Mouse (Mus musculus): ENCODE measurements around the gene Parl. TPM values are rescaled to one million over a fixed set of nuclear protein-coding genes. Genes with fewer than 3 reads are reported as not detected.

The Parl gene
- 10 to 100 TPM; 85.2 to 87.5 TPM for total RNA-seq (2021)

DNA sequence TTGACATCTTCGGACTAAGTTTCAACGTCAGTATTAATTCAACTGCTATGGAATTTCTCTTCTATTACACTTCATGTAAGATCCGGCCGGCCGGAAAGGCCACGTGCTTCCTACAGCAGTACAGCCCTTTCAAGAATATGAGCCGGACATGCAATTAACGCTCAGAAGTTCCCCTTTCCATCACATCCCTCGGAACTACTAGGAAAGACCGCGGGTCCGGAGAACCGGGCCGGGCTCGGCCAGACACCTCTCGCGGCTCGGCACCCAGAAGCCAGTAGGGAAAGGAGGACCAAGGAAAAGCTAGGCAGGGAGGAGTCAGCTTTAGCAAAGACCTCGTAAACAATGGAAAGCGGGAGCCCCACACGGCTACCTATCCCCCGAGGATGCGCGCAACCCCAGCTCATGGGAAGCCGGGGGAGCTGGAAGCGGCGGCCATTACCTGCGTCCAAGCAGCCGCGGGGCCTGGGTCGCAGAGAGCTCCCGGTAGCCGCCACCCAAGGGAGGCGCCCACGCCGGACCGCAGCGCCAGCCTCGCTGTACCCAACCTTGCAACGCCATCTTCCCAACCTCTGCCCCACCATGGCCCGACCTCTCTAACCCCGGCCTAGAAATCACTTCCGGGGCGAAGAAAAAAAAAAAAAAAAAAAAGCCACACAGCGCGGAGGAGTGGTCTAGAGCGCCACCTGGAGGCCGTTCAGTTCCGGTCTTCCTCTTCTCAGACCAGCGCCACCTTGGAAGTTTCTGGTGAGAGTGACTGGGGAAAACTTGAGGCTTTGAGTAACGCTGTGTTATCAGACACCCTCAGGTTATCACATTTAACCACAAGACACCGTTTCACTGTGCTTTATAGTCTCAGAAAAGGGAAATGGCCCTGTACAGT lies at the start of gene Parl:
Parl (minus strand) TSS at position 618 of the 880 bp plus-strand sequence.
- intact Hi-C loops (cut with DNase I): loop anchor here (1.0 to 10.0 kb wide), 4 partner anchors 89 to 577 kb away; partner anchors contain the start of gene Abcc5
- DNase-seq: peak; percentile 81 to 87

DNA sequence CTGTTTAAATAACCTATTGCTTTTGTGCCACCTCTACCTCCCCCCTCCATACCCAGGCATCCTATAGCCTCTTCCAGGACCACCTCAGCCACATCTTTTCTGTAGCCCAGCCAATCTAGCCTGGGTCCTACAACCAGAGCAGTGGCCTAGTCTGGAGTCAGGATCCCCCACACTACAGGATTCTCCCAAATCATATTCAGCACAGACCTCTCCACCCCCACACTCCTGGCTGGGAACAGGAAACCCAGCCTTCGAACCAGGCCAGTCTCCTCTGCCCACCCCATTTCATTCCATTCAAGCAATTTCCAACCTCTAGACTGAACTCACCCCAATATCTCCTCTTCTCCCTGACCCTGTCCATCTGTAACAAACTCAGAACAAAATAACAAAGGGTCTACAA lies 43.3 kb upstream of the Parl start:
- DNase-seq: no peak
- intact Hi-C loops (cut with DNase I): no loop called here

- DNase-seq: no peak
- intact Hi-C loops (cut with DNase I): no loop called here
These were observed 36.4 kb upstream of the Parl start for GRCm38 (mm10) chr16:20338616-20339015.

DNA sequence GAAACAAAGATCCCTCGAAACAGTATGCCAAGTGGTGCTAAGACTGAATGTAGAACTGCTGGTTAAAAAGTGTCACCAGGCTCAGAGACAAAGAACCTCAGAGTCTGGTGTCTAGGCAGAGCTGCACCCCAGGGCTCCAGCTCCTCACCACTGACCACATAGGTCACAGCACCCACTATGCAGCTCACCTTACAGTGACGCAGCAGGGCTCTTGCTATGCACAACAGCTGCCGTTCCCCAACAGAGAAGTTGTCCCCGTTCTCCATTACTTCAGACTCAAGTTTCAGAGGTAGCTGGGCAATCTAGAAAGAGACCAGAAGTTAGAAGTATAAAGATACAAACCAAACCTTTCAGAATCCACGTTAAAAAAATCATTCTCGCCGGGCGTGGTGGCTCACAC lies 32.7 kb upstream of the Parl start:
- no peak for DNase-seq
- intact Hi-C loops (cut with DNase I): no loop called here

DNA sequence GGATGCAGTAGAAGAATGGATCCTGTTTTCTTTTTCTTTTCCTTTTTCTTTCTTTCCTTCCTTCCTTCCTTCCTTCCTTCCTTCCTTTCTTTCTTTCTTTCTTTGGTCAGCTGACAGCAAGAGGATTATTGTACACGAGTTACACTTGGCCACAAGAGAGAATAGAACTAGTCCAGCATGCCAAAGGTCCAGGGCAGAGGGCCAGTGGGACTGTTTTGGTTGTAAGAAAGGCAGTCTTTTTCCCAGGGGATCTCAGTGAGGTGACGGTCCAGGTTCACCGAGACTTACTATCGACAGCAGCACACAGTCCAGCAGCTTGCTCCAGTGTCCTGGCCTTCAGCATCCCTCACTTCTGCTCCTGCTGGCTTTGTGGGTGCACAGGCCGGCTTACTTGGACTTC lies 26.1 kb upstream of the Parl start:
- intact Hi-C loops (cut with DNase I): no loop called here
- DNase-seq: no peak

- DNase-seq: no peak
- intact Hi-C loops (cut with DNase I): no loop called here
These were observed 23.1 kb upstream of the Parl start, which contains the start of gene Cyp2ab1 for GRCm38 (mm10) chr16:20325286-20325685. Gene Cyp2ab1, minus strand, starts transcription at chr16:20325404.

DNA sequence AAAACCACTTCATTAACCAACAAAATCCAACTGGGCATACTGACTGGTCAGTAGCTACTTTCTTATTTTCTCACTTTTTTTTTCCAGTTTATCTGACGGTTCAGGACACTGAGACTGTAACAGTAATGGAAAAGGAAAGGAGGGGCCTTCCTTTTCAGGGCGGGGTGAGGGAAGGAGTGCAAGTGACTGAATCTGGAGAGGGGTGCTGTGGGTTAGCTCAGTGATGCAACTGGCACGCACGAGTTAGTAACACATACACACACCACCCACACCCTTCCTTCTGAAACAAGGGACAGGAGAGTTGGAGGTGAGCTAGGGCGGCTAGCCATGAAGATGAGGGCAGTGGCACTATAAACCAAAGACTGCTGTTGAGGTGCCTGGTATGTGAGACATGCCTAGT lies 21.7 kb upstream of the Parl start:
- no peak for DNase-seq
- intact Hi-C loops (cut with DNase I): no loop called here

DNA sequence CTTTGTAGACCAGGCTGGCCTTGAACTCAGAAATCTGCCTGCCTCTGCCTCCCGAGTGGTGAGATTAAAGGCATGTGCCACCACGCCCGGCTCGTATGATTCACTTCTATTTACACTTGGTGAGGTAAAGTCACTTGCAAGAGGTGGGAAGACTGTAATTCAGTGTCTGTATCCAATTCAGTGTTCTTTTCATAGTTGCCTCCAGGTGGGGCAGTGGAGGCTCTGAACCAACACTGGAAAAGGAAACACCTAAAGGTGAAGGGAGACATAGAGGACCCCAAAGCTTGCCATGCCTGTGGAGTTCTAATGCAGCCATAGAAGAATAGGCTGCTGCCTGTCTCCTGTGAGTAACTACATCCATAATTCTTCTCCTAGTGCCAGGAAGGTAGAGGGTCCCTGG lies 20.1 kb upstream of the Parl start:
- intact Hi-C loops (cut with DNase I): no loop called here

DNA sequence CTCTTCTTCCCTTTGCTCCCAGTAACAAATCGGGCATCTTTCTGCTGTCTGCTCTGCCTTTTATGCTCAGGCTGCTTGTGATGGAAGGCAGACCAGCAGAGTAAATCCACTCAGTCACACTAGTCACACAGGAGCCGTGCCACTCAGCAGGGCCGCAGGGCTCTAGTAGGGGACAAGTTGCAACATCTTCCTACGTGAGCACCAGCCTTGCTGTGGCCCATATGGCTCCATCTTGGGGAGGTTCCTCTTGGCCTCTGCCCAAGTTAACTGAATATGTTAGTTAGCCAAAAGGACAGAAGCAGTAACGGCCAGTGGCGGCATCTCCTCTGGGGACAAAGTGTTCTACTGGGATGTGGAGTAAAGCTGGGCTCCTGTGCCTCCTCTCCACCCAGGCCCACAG lies 14.6 kb upstream of the Parl start:
- intact Hi-C loops (cut with DNase I): no loop called here
- DNase-seq: no peak

More for the DNA sequence above, 20.1 kb upstream of the Parl start:
- DNase-seq: no peak

- DNase-seq: no peak
- intact Hi-C loops (cut with DNase I): no loop called here
These were observed 13.1 kb upstream of the Parl start for GRCm38 (mm10) chr16:20315266-20315665.

DNA sequence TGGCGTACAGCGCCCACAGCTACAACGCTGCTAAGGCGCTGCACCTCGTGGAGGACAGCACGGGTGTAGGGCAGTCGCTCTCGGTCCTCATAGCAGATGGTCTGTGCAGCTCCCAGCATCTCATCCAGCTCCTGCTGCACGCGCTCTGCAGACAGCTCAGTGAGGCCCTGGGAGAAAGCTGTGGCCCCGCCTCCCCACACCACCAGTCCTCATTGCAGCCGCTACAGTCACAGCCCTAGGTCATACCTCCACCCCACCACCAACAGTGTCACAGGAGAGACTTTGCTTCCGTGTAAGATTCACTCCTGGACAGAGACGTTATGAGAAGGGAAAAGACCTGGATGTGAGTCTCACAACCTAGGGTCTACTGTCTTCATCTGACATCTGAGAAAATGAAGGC lies 10.1 kb upstream of the Parl start:
- DNase-seq: no peak
- intact Hi-C loops (cut with DNase I): no loop called here

GRCm38 (mm10) chr16:20300076-20300475 lies 2.1 kb downstream of the Parl start:
- intact Hi-C loops (cut with DNase I): loop anchor here (5.0 to 10.0 kb wide), 3 partner anchors 127 to 575 kb away; partner anchors contain the start of gene Abcc5

GRCm38 (mm10) chr16:20280238-20280637 lies 21.9 kb downstream of the Parl start:
- intact Hi-C loops (cut with DNase I): no loop called here
- DNase-seq: no peak

More at GRCm38 (mm10) chr16:20300076-20300475, 2.1 kb downstream of the Parl start:
- no peak for DNase-seq

GRCm38 (mm10) chr16:20279395-20279794 lies 22.8 kb downstream of the Parl start:
- DNase-seq: no peak
- intact Hi-C loops (cut with DNase I): no loop called here

- intact Hi-C loops (cut with DNase I): no loop called here
- no peak for DNase-seq
These were observed 29.2 kb downstream of the Parl start for GRCm38 (mm10) chr16:20272994-20273393.

GRCm38 (mm10) chr16:20271339-20271738 lies 30.8 kb downstream of the Parl start:
- intact Hi-C loops (cut with DNase I): no loop called here
- no peak for DNase-seq

DNA sequence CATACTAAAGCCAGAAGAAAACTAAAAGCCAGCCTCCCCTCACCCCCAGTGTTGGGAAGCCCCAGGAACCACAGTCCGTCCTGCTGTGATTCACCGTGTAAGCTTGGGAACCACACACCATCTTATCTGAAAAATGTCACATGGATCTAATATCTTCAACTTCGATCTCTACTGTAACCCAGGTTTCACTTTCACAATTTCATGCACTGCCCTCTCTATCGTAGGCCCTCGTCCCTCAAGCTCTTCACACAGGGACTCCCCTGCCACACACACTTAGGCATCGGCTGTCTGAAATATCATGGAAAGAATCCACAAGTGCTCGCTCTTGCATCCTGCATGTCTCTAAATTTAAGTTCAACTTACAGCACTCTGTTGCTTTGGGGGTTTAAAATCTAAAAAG lies 37.1 kb downstream of the Parl start:
- intact Hi-C loops (cut with DNase I): no loop called here
- no peak for DNase-seq

DNA sequence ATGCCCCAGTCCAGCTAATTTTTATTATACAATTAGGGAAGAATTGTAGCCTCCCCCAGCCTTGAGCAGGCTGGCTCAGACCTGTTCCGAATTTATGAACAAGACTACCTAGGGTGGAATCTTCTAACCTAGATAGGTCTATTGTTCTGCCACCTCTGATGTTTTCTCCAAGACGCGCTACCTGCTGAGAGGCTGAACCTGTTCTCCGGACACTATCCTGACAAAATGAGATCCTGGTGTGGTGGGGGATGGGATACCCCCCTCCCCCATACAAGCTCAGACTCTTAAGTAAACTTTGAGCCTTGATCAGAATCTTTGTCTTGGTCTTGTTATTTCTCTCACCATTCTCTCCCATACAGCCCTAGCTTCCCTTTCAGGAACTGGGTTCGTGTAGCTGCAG lies 44.3 kb downstream of the Parl start:
- no peak for DNase-seq
- intact Hi-C loops (cut with DNase I): no loop called here

DNA sequence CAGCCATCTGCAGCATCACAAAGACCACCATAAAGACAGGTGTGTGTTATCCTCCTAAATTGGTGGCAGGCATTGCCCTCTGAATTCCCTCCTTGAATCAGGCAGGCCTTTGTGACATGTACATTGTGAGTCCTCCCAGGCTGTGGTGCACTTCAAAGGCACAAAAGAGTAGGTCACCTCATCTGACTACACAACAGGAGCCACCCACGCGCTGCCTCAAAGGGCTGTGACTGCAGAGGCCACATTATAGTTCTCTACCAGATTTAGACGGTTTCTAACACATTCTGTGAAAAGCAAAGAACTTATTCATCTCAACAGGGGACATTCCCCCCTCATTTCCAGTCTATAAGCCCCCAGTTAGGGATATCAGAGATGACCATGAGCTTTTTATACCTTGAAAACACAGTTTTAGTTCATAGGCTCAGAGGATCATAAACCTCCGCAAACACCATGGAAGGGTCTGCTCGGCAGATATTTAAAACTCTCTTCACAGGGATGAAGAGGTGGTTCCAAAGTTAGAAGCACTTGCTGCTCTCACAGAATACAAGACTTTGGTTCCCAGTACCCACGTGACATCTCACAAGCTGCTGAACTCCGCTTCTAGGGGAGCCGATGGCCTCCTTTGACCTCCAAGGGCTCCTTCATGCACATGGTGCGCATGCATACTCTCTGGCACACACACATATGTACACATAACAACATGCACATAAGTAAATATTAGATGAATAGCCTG lies 53.6 kb downstream of the Parl start:
- DNase-seq: no peak
- intact Hi-C loops (cut with DNase I): no loop called here

GRCm38 (mm10) chr16:20247103-20247502 lies 55.1 kb downstream of the Parl start:
- DNase-seq: no peak
- intact Hi-C loops (cut with DNase I): no loop called here

Data from heart, postnatal 36 days (tissue).